Mouse (Mus musculus): ENCODE results near the gene Cenpp.

DNA sequence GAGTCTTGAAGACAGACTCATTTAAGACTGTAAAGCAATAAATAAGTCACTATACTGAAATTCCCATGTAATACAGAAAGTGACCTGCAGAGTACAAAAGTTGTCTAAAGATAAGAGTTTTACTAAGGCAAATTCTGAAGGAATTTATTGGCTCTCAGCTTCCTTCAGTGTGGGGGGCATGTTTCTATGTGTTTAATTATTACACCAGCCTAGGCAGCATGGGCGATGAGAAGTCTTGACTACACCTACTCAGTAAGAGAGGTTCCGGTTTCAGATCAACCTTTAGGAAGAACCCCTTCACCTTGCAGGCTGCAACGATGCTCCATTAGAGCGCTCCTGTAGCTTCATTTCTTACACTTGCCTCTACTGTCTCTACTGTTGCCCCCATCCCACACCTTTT, 121.9 kb downstream of the Cenpp start:
- TF ChIP-seq POLR2A (IDR thresholded peaks at IDR 0.05; ENCODE audit: control insufficient read depth, extremely low read depth, insufficient read depth, low read length, poor library complexity) (no peak), CTCF (IDR thresholded peaks at IDR 0.05; ENCODE audit: borderline replicate concordance, control insufficient read depth, extremely low read depth, insufficient read depth, low read length, poor library complexity) (no peak)
